Mouse (Mus musculus) hindbrain, embryonic 10.5 days (tissue): ENCODE measurements around the gene Nfib. TPM values are rescaled to one million over a fixed set of nuclear protein-coding genes. Genes with fewer than 3 reads are reported as not detected.

Experiments
- DNase-seq: peaks from one replicate; pipeline ENCODE4 v3.0.0-alpha.2; 2017; ENCODE audit warnings: low spot score
- H3K27ac ChIP-seq: fragments of 300-500 bp; sonication (generic); 2 replicates; pipeline ENCODE4 v1.5.1; 2016; ENCODE audit warnings: mild to moderate bottlenecking, moderate library complexity
- H3K27me3 ChIP-seq: fragments of 300-500 bp; sonication (generic); 2 replicates; pipeline ENCODE4 v1.6.1; 2016; ENCODE audit warnings: mild to moderate bottlenecking; ENCODE audit not compliant: poor library complexity, insufficient read depth, severe bottlenecking
- H3K36me3 ChIP-seq: fragments of 300-500 bp; sonication (generic); 2 replicates; pipeline ENCODE4 v1.6.1; 2016; ENCODE audit warnings: mild to moderate bottlenecking, moderate library complexity
- H3K4me1 ChIP-seq: fragments of 300-500 bp; sonication (generic); replicated peaks from 2 replicates; pipeline ENCODE4 v1.6.1; 2016; ENCODE audit warnings: mild to moderate bottlenecking
- H3K4me3 ChIP-seq: fragments of 300-500 bp; sonication (generic); 2 replicates; pipeline ENCODE4 v1.5.1; 2016; ENCODE audit warnings: mild to moderate bottlenecking, moderate library complexity
- H3K9me3 ChIP-seq: fragments of 300-500 bp; sonication (generic); 2 replicates; pipeline ENCODE4 v1.6.1; 2016; ENCODE audit warnings: mild to moderate bottlenecking, moderate library complexity
- WGBS: fragments of 180-500 bp; shearing (Covaris S2); methylation state at CpG from one replicate; pipeline ENCODE4 v1.1.7; 2016; 5-methylcytosine and 5-hydroxymethylcytosine counted together
- polyA plus RNA-seq: library from polyadenylated mRNA; unstranded; fragments of >200 nt; fragmentation: Nextera tagmentation; extraction: Ambion mirVana; gene quantifications from 2 replicates; pipeline ENCODE4 v1.2.1, GENCODE M21; 2016

Nfib gene
- polyA plus RNA-seq, 1 experiment from 2014 or later, result 17.3 TPM

GRCm38 (mm10) chr4:82615712-82616111 is 89.8 kb downstream of the Nfib start:
- no peak for DNase-seq
- no peak overlapping the region for H3K27ac ChIP-seq
- no peaks in the 10 kb centered on the region for H3K9me3 ChIP-seq
- 89% methylated on average over 5 of the region's 5 CpGs for WGBS
- H3K36me3 ChIP-seq, result no peaks in the 10 kb centered on the region
- no peak overlapping the region for H3K4me3 ChIP-seq
- peaks cover 23% of the 10 kb centered on the region for H3K4me1 ChIP-seq
- no peaks in the 10 kb centered on the region for H3K27me3 ChIP-seq

DNA sequence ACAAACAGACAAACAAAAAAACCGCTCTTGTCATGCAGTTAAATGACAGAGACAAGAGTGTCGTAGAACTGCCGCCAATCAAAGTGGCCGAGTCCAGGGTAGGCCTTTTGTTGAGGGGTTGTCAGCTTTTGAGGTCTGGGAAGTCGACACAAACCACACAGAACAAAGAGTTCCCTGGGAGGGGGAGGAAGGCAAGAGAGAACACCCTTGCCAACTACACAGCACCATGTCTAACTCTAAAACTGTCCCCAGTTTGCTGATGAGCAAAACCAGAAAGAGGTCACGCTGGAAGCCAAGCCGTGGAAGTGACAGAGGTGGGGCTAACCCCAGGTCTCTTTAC is 91.1 kb downstream of the Nfib start:
- peak overlapping the region; percentile 81 for H3K27ac ChIP-seq
- WGBS, result 21% methylated on average over 7 of the region's 7 CpGs
- H3K9me3 ChIP-seq, result no peaks in the 10 kb centered on the region
- DNase-seq, result no peak
- no peak overlapping the region for H3K4me3 ChIP-seq
- H3K36me3 ChIP-seq, result no peaks in the 10 kb centered on the region
- H3K27me3 ChIP-seq, result no peaks in the 10 kb centered on the region
- H3K4me1 ChIP-seq, result peaks cover 23% of the 10 kb centered on the region

- H3K9me3 ChIP-seq, result no peaks in the 10 kb centered on the region
- no peaks in the 10 kb centered on the region for H3K27me3 ChIP-seq
- H3K4me1 ChIP-seq, result peaks cover 25% of the 10 kb centered on the region
- no peaks in the 10 kb centered on the region for H3K36me3 ChIP-seq
- H3K4me3 ChIP-seq, result no peak overlapping the region
- H3K27ac ChIP-seq, result peak overlapping the region; percentile 81
- 44% methylated on average over 7 of the region's 7 CpGs for WGBS
- DNase-seq, result peak; percentile 45
Measured at GRCm38 (mm10) chr4:82613606-82614465, 91.7 kb downstream of the Nfib start.

GRCm38 (mm10) chr4:82609676-82610075 is 95.9 kb downstream of the Nfib start:
- Histone ChIP-seq H3K36me3 (no peaks in the 10 kb centered on the region), H3K4me1 (peaks cover 14% of the 10 kb centered on the region), H3K4me3 (no peak overlapping the region), H3K9me3 (no peaks in the 10 kb centered on the region), H3K27me3 (no peaks in the 10 kb centered on the region), H3K27ac (no peak overlapping the region)
- 79% methylated on average over 4 of the region's 4 CpGs for WGBS
- DNase-seq, result no peak

DNA sequence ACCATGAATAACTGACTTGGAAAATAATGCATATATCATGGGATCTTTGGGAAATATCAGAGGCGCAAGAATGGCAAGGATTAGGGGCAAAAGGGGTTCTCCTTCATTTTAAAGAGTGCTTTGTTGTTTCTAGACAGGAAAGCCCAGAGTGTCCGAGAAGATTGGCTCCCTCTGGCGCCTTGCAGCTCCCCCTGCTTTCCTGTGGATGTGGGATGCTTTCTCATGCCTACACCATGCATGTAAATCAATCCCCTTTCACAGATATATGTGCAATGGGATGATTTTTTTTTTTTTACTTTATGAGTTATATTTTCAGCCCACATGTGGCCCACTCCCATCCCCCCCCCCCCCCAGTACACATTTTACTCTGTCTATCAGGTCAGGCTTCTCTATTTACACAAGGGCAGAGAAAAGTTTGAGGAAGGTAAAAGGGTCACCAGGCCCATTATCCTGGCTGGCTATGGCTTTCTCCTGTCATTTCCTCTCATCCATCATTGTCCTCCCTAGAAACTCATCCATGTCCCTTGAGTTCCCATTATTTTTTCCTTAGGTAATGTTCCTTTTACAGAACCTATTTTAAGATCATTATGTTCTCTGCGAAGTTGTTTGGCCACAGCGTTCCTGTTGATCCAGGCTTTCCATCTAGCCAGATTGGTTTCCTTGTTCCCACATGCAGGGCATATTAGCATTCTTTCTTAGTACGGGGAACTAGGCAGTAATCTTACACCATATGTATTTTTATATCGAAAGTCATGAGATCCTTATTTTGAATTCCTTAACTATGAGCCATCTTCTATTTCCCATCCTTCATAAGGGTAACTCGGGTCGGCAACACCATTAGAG is 96.6 kb downstream of the Nfib start:
- Histone ChIP-seq H3K36me3 (no peaks in the 10 kb centered on the region), H3K27ac (no peak overlapping the region), H3K9me3 (no peaks in the 10 kb centered on the region), H3K4me3 (no peak overlapping the region), H3K27me3 (no peaks in the 10 kb centered on the region), H3K4me1 (peaks cover 10% of the 10 kb centered on the region)
- DNase-seq, result no peak
- WGBS, result 88% methylated on average over 9 of the region's 9 CpGs

- Histone ChIP-seq H3K27me3 (no peaks in the 10 kb centered on the region), H3K27ac (no peak overlapping the region), H3K9me3 (no peaks in the 10 kb centered on the region), H3K4me3 (no peak overlapping the region), H3K36me3 (no peaks in the 10 kb centered on the region), H3K4me1 (peaks cover 5% of the 10 kb centered on the region; the same call in 1 of the 2 replicates)
- 90% methylated on average over 4 of the region's 4 CpGs for WGBS
- DNase-seq, result no peak
Measured at GRCm38 (mm10) chr4:82607266-82607665, 98.3 kb downstream of the Nfib start.

GRCm38 (mm10) chr4:82606351-82606750 is 99.2 kb downstream of the Nfib start:
- DNase-seq, result no peak
- Histone ChIP-seq H3K4me3 (no peak overlapping the region), H3K27me3 (no peaks in the 10 kb centered on the region), H3K4me1 (peaks cover 5% of the 10 kb centered on the region; the same call in 1 of the 2 replicates), H3K36me3 (no peaks in the 10 kb centered on the region), H3K9me3 (no peaks in the 10 kb centered on the region), H3K27ac (no peak overlapping the region)
- 85% methylated on average over 9 of the region's 9 CpGs for WGBS

DNA sequence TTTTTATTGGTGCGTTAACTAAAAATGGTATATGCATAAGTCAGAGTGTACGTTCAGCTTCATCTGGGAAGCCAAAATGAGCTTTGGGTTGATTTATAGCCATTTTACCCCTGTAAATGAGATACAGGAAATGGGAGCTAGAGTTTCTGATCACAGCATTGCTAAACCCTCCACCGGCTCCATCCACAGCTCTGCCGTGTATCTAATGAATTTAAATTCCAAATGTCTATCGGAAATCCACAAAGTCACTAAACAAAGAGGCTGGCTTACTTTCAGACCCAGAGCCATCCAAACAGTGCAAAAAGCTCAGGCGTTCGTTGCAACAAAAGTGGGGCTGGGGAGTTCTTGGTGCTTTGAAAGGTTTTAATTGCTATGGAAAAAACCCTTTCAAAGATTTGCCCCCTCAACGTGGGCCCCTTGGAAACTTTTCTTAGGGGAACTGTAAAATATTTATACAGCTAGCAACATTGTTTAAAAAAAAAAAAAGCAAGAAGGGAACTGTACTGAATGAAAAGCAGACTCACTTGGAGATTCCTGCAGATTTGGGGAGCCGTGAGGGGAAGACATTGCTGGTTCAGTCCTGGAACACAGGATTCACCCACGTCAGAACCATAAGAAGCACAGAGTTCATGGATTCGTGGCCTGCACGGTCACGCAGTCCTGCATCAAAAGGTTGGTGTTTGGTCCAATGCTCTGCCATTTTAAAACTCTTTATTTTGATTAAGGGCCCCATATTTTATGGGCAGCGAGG is 100.3 kb downstream of the Nfib start:
- no peak overlapping the region for H3K4me3 ChIP-seq
- peaks cover 3% of the 10 kb centered on the region; the same call in 1 of the 2 replicates for H3K9me3 ChIP-seq
- no peaks in the 10 kb centered on the region for H3K27me3 ChIP-seq
- no peak for DNase-seq
- 84% methylated on average over 14 of the region's 14 CpGs for WGBS
- peaks cover 5% of the 10 kb centered on the region; the same call in 1 of the 2 replicates for H3K4me1 ChIP-seq
- no peaks in the 10 kb centered on the region for H3K36me3 ChIP-seq
- H3K27ac ChIP-seq, result no peak overlapping the region

DNA sequence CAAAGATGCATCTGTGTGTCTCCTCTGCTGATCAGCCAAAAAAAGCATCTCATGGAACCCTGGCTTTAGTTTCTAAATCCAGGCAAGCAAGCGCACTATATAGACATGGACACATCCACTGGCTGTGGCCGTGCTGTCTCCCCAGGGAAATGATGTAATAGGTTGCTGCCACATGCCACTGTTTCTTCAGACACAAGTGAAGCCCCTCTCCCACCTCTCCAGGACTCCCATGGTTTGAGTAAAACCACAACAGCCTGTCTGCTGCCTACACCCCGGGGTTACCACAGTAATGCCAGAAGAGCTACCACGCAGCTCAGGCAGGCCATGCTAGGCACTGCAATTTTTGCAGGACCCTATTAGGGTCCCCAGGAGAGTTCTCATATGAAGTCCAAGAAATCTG is 101.0 kb downstream of the Nfib start:
- H3K27ac ChIP-seq, result no peak overlapping the region
- WGBS, result 74% methylated on average over 4 of the region's 4 CpGs
- H3K4me1 ChIP-seq, result peaks cover 5% of the 10 kb centered on the region; the same call in 1 of the 2 replicates
- H3K36me3 ChIP-seq, result no peaks in the 10 kb centered on the region
- H3K9me3 ChIP-seq, result peaks cover 3% of the 10 kb centered on the region; the same call in 1 of the 2 replicates
- H3K4me3 ChIP-seq, result no peak overlapping the region
- DNase-seq, result no peak
- H3K27me3 ChIP-seq, result no peaks in the 10 kb centered on the region

DNA sequence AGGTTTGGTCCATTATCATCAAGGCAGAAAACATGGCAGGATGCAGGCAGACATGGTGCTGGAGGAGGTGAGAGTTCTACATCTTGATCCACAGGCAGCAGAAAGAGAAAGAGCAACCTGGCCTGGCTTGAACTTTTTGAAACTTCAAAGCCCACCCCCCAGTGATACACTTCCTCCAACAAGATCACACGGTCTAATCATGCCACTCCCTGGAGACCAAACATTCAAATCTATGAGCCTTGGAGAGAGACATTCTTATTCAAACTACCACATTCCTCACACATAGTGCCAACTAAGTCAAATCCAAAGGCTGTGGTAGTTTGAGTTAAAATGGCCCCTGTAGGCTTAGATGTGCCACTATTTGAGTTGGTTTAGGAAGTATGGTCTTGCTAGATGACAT is 104.9 kb downstream of the Nfib start:
- H3K27ac ChIP-seq, result no peak overlapping the region
- 71% methylated on average over 1 of the region's 1 CpGs for WGBS
- H3K4me1 ChIP-seq, result peaks cover 9% of the 10 kb centered on the region; the same call in 1 of the 2 replicates
- no peak for DNase-seq
- H3K27me3 ChIP-seq, result no peaks in the 10 kb centered on the region
- H3K9me3 ChIP-seq, result peaks cover 3% of the 10 kb centered on the region; the same call in 1 of the 2 replicates
- H3K4me3 ChIP-seq, result no peak overlapping the region
- no peaks in the 10 kb centered on the region for H3K36me3 ChIP-seq

DNA sequence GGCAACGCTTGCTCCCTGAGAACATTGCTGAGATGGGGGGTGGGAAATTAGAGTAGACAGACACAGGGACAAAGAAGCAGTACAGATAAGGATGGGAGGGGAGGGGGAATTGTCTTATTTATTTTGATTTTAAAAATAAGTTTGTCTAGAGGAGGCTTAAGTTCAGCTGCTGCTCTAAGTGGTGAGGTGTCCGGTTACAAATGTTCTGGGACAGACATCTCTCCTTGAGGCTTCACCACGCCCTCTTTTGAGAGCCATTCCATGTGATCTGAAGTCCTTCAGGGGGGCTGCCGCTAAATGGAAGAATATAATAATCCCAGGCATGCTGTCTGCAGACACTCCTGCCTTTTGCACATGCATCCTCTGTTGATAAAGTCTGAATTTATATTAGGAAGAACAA is 107.1 kb downstream of the Nfib start:
- H3K27ac ChIP-seq, result no peak overlapping the region
- DNase-seq, result no peak
- H3K4me1 ChIP-seq, result peaks cover 13% of the 10 kb centered on the region; the same call in 1 of the 2 replicates
- H3K27me3 ChIP-seq, result no peaks in the 10 kb centered on the region
- H3K9me3 ChIP-seq, result peaks cover 3% of the 10 kb centered on the region; the same call in 1 of the 2 replicates
- 71% methylated on average over 4 of the region's 4 CpGs for WGBS
- no peak overlapping the region for H3K4me3 ChIP-seq
- no peaks in the 10 kb centered on the region for H3K36me3 ChIP-seq
